Mouse (Mus musculus) kidney, adult 2 months (tissue): ENCODE data around the gene Lars2. TPM values are rescaled to one million over a fixed set of nuclear protein-coding genes. Genes with fewer than 3 reads are reported as not detected.
"Not testable (repeated sequence)": the region's sequence is repeated elsewhere in the genome, so short reads cannot be mapped to it uniquely, and the experiment has no call there.

Source experiments
- DNase-seq: peaks from one replicate; pipeline ENCODE4 v3.0.0; 2021
- H3K27ac ChIP-seq: fragments of 200-500 bp; 2 replicates; pipeline ENCODE4 v1.5.1; 2012; ENCODE audit warnings: low read depth, low read length, control low read depth, inconsistent platforms; ENCODE audit not compliant: insufficient read depth
- H3K27me3 ChIP-seq: fragments of 200-500 bp; replicated peaks from 2 replicates; pipeline ENCODE4 v1.6.1; 2012; ENCODE audit warnings: mild to moderate bottlenecking, moderate library complexity, low read length, inconsistent platforms; ENCODE audit not compliant: control insufficient read depth, insufficient read depth
- H3K36me3 ChIP-seq: fragments of 200-500 bp; 2 replicates; pipeline ENCODE4 v1.6.1; 2012; ENCODE audit warnings: mild to moderate bottlenecking, moderate library complexity, low read length, inconsistent platforms; ENCODE audit not compliant: control insufficient read depth, insufficient read depth
- H3K4me1 ChIP-seq: fragments of 200-500 bp; 2 replicates; pipeline ENCODE4 v1.6.1; 2011; ENCODE audit warnings: low read length; ENCODE audit not compliant: control insufficient read depth, insufficient read depth
- H3K4me3 ChIP-seq: fragments of 200-500 bp; 2 replicates; pipeline ENCODE4 v1.5.1; 2011; ENCODE audit warnings: mild to moderate bottlenecking, low read depth, low read length, control low read depth; ENCODE audit not compliant: insufficient read depth
- CTCF ChIP-seq: fragments of 200-500 bp; conservative IDR thresholded peaks from 2 replicates; pipeline ENCODE4 v1.5.1; 2011; ENCODE audit warnings: low read depth, mild to moderate bottlenecking, control low read depth, low read length, moderate library complexity, mixed read lengths; ENCODE audit not compliant: insufficient read depth, insufficient read length
- POLR2A ChIP-seq: fragments of 200-500 bp; IDR thresholded peaks from one replicate; pipeline ENCODE4 v1.6.1; 2011; ENCODE audit warnings: low read depth, low read length, control low read depth
- WGBS: fragments of 180-500 bp; shearing (Covaris S2); methylation state at CpG from one replicate; pipeline ENCODE4 v1.1.7; 2018; 5-methylcytosine and 5-hydroxymethylcytosine counted together
- polyA plus RNA-seq: library from polyadenylated mRNA; depleted of rRNA; stranded (reverse); fragments of >200 nt; gene quantifications from 2 replicates; pipeline ENCODE4 v1.2.3, GENCODE M21; 2012

Lars2 gene
- polyA plus RNA-seq, 1 experiment: 1,036 TPM

GRCm38 (mm10) chr9:123367636-123368035 is 909 bp downstream of the Lars2 start:
- H3K27me3 ChIP-seq: no peaks in the 10 kb centered on the region
- H3K36me3 ChIP-seq: no peaks in the 10 kb centered on the region
- no peak for TF ChIP-seq POLR2A
- TF ChIP-seq CTCF: no peak
- no peak for DNase-seq
- no peak overlapping the region for H3K4me3 ChIP-seq
- H3K27ac ChIP-seq: no peak overlapping the region
- peaks cover 4% of the 10 kb centered on the region; the same call in 1 of the 2 replicates for H3K4me1 ChIP-seq

DNA sequence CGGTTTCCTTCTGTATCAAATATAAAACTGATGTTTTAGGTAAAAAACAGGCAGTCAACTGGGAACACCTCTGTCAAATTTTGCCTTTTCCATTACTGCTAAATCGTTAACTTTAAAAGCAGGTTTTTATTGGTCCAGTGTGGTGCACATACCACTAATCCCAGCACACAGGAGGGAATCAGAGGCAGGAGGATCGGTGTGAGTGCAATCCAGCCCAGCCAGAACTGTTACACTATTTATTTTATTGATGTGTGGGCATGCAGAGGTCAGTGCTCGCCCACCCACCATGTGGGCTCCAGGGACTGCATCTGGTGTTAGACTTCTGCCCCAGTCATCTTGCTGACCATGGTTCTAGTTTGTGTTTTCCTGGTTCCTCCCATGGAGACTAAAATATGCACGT is 15.7 kb downstream of the Lars2 start:
- H3K27ac ChIP-seq: no peak overlapping the region
- no peaks in the 10 kb centered on the region for H3K4me1 ChIP-seq
- no peaks in the 10 kb centered on the region; the same call in 1 of the 2 replicates for H3K36me3 ChIP-seq
- TF ChIP-seq CTCF (no peak), POLR2A (no peak)
- no peak for DNase-seq
- 68% methylated on average over 5 of the region's 5 CpGs for WGBS
- H3K27me3 ChIP-seq: no peaks in the 10 kb centered on the region
- no peak overlapping the region for H3K4me3 ChIP-seq

GRCm38 (mm10) chr9:123384696-123385095 is 18.0 kb downstream of the Lars2 start:
- TF ChIP-seq CTCF (no peak), POLR2A (no peak)
- Histone ChIP-seq H3K27ac (no peak overlapping the region), H3K36me3 (no peaks in the 10 kb centered on the region), H3K27me3 (no peaks in the 10 kb centered on the region), H3K4me1 (no peaks in the 10 kb centered on the region), H3K4me3 (no peak overlapping the region)
- DNase-seq: no peak
- 87% methylated on average over 3 of the region's 3 CpGs for WGBS

- 94% methylated on average over 5 of the region's 5 CpGs for WGBS
- no peak for DNase-seq
Measured at GRCm38 (mm10) chr9:123385352-123386198, 18.8 kb downstream of the Lars2 start.

DNA sequence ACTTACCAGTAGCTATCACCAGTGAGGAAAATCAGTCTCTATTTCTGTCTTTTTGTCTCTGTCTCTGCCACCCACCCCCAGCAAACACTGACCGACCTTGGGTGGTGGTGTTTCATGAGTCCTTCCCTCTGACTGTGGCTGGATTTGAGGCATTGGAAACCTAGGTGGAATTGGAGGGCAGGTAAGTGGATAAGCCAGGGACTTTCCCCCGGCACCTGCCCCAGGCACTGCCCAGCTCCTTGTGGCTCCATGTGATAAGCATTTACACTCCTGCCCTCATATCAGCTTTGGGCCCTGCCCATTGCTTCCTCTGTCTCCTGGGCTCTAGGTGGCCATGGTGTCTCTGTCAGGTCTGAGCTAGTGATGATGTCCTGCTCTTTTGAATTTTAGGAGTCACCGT is 19.6 kb downstream of the Lars2 start:
- 95% methylated on average over 3 of the region's 3 CpGs for WGBS

More at GRCm38 (mm10) chr9:123385352-123386198, 18.8 kb downstream of the Lars2 start:
- Histone ChIP-seq H3K4me1 (no peaks in the 10 kb centered on the region), H3K36me3 (no peaks in the 10 kb centered on the region), H3K27ac (no peak overlapping the region), H3K27me3 (no peaks in the 10 kb centered on the region), H3K4me3 (no peak overlapping the region)
- no peak for TF ChIP-seq CTCF
- TF ChIP-seq POLR2A: no peak

DNA sequence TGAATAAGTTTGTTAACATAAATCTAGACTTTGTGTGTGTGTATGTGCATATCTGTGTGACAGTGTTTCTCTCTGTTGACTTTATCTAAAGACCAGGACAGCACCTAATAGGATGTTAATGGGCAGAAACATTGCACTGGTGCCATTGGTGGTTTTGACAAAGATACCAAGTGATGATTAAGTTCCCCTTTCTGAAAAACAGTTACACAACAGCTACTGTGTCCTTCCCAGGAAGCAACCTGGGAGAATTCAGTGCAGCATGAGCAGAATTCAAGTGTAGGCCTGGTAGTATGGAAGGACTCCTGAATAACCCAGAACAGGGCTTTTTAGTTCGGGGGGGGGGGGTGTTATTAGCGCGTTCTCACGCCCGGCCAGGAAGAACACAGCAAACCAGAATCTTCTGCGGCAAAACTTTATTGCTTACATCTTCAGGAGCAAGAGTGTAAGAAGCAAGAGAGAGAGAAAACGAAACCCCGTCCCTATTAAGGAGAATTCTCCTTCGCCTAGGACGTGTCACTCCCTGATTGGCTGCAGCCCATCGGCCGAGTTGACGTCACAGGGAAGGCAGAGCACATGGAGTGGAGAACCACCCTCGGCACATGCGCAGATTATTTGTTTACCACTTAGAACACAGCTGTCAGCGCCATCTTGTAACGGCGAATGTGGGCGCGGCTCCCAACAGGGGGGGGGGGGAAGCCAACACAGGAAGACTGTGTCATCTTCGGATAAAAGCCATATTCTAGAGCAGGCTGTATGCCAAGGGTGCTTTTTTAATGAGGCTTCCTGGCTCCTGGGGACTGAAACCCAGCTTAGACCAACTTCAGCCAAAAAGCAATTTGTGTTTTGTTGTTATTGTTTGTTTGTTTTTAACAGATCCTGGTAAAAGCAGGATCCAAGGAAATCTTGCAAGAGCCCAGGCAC is 21.6 kb downstream of the Lars2 start:
- H3K4me1 ChIP-seq, DNase-seq, H3K27me3 ChIP-seq, H3K4me3 ChIP-seq, H3K36me3 ChIP-seq, H3K27ac ChIP-seq: not testable (repeated sequence)
- 94% methylated on average over 11 of the region's 21 CpGs for WGBS

More for the DNA sequence above, 19.6 kb downstream of the Lars2 start:
- no peaks in the 10 kb centered on the region for H3K27me3 ChIP-seq
- TF ChIP-seq POLR2A (no peak), CTCF (no peak)
- no peak overlapping the region for H3K4me3 ChIP-seq
- H3K4me1 ChIP-seq: no peaks in the 10 kb centered on the region
- H3K36me3 ChIP-seq: no peaks in the 10 kb centered on the region
- DNase-seq: no peak
- no peak overlapping the region for H3K27ac ChIP-seq
